Mouse (Mus musculus) lung, embryonic 16.5 days (tissue): Measurements from ENCODE around the gene Sde2. TPM values are rescaled to one million over a fixed set of nuclear protein-coding genes. Genes with fewer than 3 reads are reported as not detected.
A peak's percentile ranks its signal among the peaks of the same experiment; 100 is the strongest.
"Not testable (repeated sequence)": the region's sequence is repeated elsewhere in the genome, so short reads cannot be mapped to it uniquely, and the experiment has no call there.

Experiments used
- ATAC-seq: fragments of 200-750 bp; cut with Nextera tagmentation; 2 replicates; pipeline ENCODE4 v1.8.0; 2017; ENCODE audit warnings: low read depth, mild to moderate bottlenecking, moderate library complexity
- H3K27ac ChIP-seq: fragments of 300-500 bp; sonication (generic); 2 replicates; pipeline ENCODE4 v1.5.1; 2014; ENCODE audit warnings: mild to moderate bottlenecking, control low read depth, low read length
- H3K27me3 ChIP-seq: fragments of 300-500 bp; sonication (generic); 2 replicates; pipeline ENCODE4 v1.6.1; 2014; ENCODE audit warnings: low read depth, low read length, mixed read lengths; ENCODE audit not compliant: control insufficient read depth, insufficient read depth
- H3K36me3 ChIP-seq: fragments of 300-500 bp; sonication (generic); 2 replicates; pipeline ENCODE4 v1.6.1; 2014; ENCODE audit warnings: low read length; ENCODE audit not compliant: control insufficient read depth, insufficient read depth
- H3K4me1 ChIP-seq: fragments of 300-500 bp; sonication (generic); replicated peaks from 2 replicates; pipeline ENCODE4 v1.6.1; 2014; ENCODE audit warnings: low read length, mixed read lengths; ENCODE audit not compliant: control insufficient read depth, insufficient read depth
- H3K4me2 ChIP-seq: fragments of 300-500 bp; sonication (generic); 2 replicates; pipeline ENCODE4 v1.6.1; 2014; ENCODE audit warnings: low read depth, low read length, control low read depth
- H3K4me3 ChIP-seq: fragments of 300-500 bp; sonication (generic); 2 replicates; pipeline ENCODE4 v1.5.1; 2014; ENCODE audit warnings: mild to moderate bottlenecking, low read length, control low read depth
- H3K9ac ChIP-seq: fragments of 300-500 bp; sonication (generic); 2 replicates; pipeline ENCODE4 v1.6.1; 2014; ENCODE audit warnings: low read length, control low read depth
- H3K9me3 ChIP-seq: fragments of 300-500 bp; sonication (generic); 2 replicates; pipeline ENCODE4 v1.6.1; 2016; ENCODE audit warnings: low read length; ENCODE audit not compliant: control insufficient read depth
- WGBS: fragments of 180-500 bp; shearing (Covaris S2); extraction: QIAGEN DNeasy Blood & Tissue Kit; methylation state at CpG from one replicate; pipeline ENCODE4 v1.1.7; 2014; 5-methylcytosine and 5-hydroxymethylcytosine counted together
- polyA plus RNA-seq: library from polyadenylated mRNA; unstranded; fragments of >200 nt; fragmentation: Nextera tagmentation; extraction: Ambion mirVana; gene quantifications from 2 replicates; pipeline ENCODE4 v1.2.1, GENCODE M21; 2015

Gene Sde2
- polyA plus RNA-seq, 1 experiment from 2014 or later = 38.3 TPM

GRCm38 (mm10) chr1:180894088-180894987, 43.4 kb downstream of the Sde2 start:
- H3K36me3 ChIP-seq, ATAC-seq: not testable (repeated sequence)

GRCm38 (mm10) chr1:180901107-180901506, 50.2 kb downstream of the Sde2 start:
- H3K9ac ChIP-seq = no peak overlapping the region
- no peaks in the 10 kb centered on the region for H3K27me3 ChIP-seq
- H3K4me1 ChIP-seq = peaks cover 12% of the 10 kb centered on the region
- H3K36me3 ChIP-seq = no peaks in the 10 kb centered on the region
- H3K4me3 ChIP-seq = no peak overlapping the region
- no peak overlapping the region for H3K4me2 ChIP-seq
- H3K27ac ChIP-seq = no peak overlapping the region
- ATAC-seq = no peak
- H3K9me3 ChIP-seq = no peaks in the 10 kb centered on the region
- under 1% methylated on average over 4 of the region's 4 CpGs for WGBS

More at GRCm38 (mm10) chr1:180894088-180894987, 43.4 kb downstream of the Sde2 start:
- not testable (repeated sequence) for H3K27ac ChIP-seq, H3K9ac ChIP-seq, H3K9me3 ChIP-seq, H3K4me1 ChIP-seq
- peak overlapping the region; percentile 13 for H3K4me3 ChIP-seq
- H3K4me2 ChIP-seq = peak overlapping the region; percentile 28; the same call in 1 of the 2 replicates
- WGBS = 4% methylated on average over 40 of the region's 51 CpGs
- peaks cover 26% of the 10 kb centered on the region for H3K27me3 ChIP-seq

GRCm38 (mm10) chr1:180902915-180903314, 52.0 kb downstream of the Sde2 start:
- 29% methylated on average over 5 of the region's 5 CpGs for WGBS
- Histone ChIP-seq H3K9ac (no peak overlapping the region), H3K4me1 (peaks cover 12% of the 10 kb centered on the region), H3K4me3 (no peak overlapping the region), H3K27me3 (no peaks in the 10 kb centered on the region), H3K36me3 (peaks cover 8% of the 10 kb centered on the region), H3K27ac (no peak overlapping the region), H3K9me3 (no peaks in the 10 kb centered on the region), H3K4me2 (no peak overlapping the region)
- no peak; the same call in 1 of the 2 replicates for ATAC-seq

GRCm38 (mm10) chr1:180903666-180904038, 52.7 kb downstream of the Sde2 start:
- Histone ChIP-seq H3K4me1 (peaks cover 12% of the 10 kb centered on the region), H3K9ac (peak overlapping the region; percentile 86), H3K9me3 (no peaks in the 10 kb centered on the region), H3K36me3 (peaks cover 13% of the 10 kb centered on the region), H3K27me3 (no peaks in the 10 kb centered on the region), H3K4me2 (peak overlapping the region; percentile 70), H3K27ac (peak overlapping the region; percentile 59), H3K4me3 (peak overlapping the region; percentile 77)
- WGBS = 24% methylated on average over 10 of the region's 10 CpGs
- no peak for ATAC-seq

- peak; percentile 99 for ATAC-seq
- Histone ChIP-seq H3K36me3 (peaks cover 13% of the 10 kb centered on the region), H3K27me3 (no peaks in the 10 kb centered on the region), H3K27ac (peak within 1 kb of the TSS; percentile 59), H3K4me1 (peaks cover 12% of the 10 kb centered on the region), H3K4me3 (peak within 1 kb of the TSS; percentile 77), H3K9ac (peak within 1 kb of the TSS; percentile 86), H3K4me2 (peak within 1 kb of the TSS; percentile 70), H3K9me3 (no peaks in the 10 kb centered on the region)
- WGBS = under 1% methylated on average over 49 of the region's 52 CpGs
Measured at GRCm38 (mm10) chr1:180904039-180904814, 53.3 kb downstream of the Sde2 start, which contains the start of gene Pycr2. Gene Pycr2 (plus strand): TSS chr1:180904293.

- ATAC-seq = peak; percentile 16; the same call in 1 of the 2 replicates
- Histone ChIP-seq H3K27ac (no peak overlapping the region; the same call in 1 of the 2 replicates), H3K36me3 (peaks cover 13% of the 10 kb centered on the region), H3K4me2 (peak overlapping the region; percentile 70), H3K9ac (peak overlapping the region; percentile 86), H3K27me3 (no peaks in the 10 kb centered on the region), H3K4me1 (peaks cover 12% of the 10 kb centered on the region), H3K9me3 (no peaks in the 10 kb centered on the region), H3K4me3 (peak overlapping the region; percentile 77)
- WGBS = 2% methylated on average over 5 of the region's 5 CpGs
Measured at GRCm38 (mm10) chr1:180904815-180905080, 53.8 kb downstream of the Sde2 start.

GRCm38 (mm10) chr1:180905307-180905706, 54.4 kb downstream of the Sde2 start:
- no peaks in the 10 kb centered on the region for H3K27me3 ChIP-seq
- H3K27ac ChIP-seq = no peak overlapping the region
- H3K36me3 ChIP-seq = peaks cover 13% of the 10 kb centered on the region
- no peak for ATAC-seq
- WGBS = 68% methylated on average over 6 of the region's 6 CpGs
- peaks cover 12% of the 10 kb centered on the region for H3K4me1 ChIP-seq
- peak overlapping the region; percentile 86 for H3K9ac ChIP-seq
- H3K9me3 ChIP-seq = no peaks in the 10 kb centered on the region
- peak overlapping the region; percentile 77 for H3K4me3 ChIP-seq
- H3K4me2 ChIP-seq = peak overlapping the region; percentile 70

- 92% methylated on average over 17 of the region's 17 CpGs for WGBS
Measured at GRCm38 (mm10) chr1:180905876-180906275, 54.9 kb downstream of the Sde2 start.

More at GRCm38 (mm10) chr1:180905876-180906275, 54.9 kb downstream of the Sde2 start:
- Histone ChIP-seq H3K4me1 (peaks cover 12% of the 10 kb centered on the region), H3K9me3 (no peaks in the 10 kb centered on the region), H3K36me3 (peaks cover 13% of the 10 kb centered on the region), H3K27ac (no peak overlapping the region), H3K4me2 (no peak overlapping the region), H3K9ac (no peak overlapping the region), H3K4me3 (no peak overlapping the region), H3K27me3 (no peaks in the 10 kb centered on the region)
- no peak for ATAC-seq
